Mouse (Mus musculus) ES-Bruce4 (cell line): Measurements from ENCODE around the gene Kbtbd12.

Experiments
- CTCF ChIP-seq: IDR thresholded peaks from one replicate; pipeline ENCODE4 v1.8.1; 2011; ENCODE audit warnings: low read depth, low read length
- POLR2A ChIP-seq: IDR thresholded peaks from one replicate; pipeline ENCODE4 v1.8.1; 2011; ENCODE audit warnings: low read length; ENCODE audit not compliant: insufficient read depth

- TF ChIP-seq POLR2A (no peak), CTCF (no peak)
Observed at GRCm38 (mm10) chr6:88638917-88639316, 1.2 kb upstream of the Kbtbd12 start.
